ENCODE assay signal across 21 mouse cellular contexts in genomic region chr5:118204675-118205440, GRCm38 (mm10). TPM values are rescaled to one million over a fixed set of nuclear protein-coding genes. Genes with fewer than 3 reads are reported as not detected.
DNase-seq lines count a peak whose midpoint lies in the region; ATAC-seq and TF ChIP-seq lines count a peak whose summit lies in the region.
"Had no signal": no experiment of that assay in that cellular context is flagged by ENCODE, and none has a peak within 500 bp of the region (broad histone marks: within the 10 kb centered on the region; RNA-seq: fewer than 3 reads in every experiment).

No protein-coding gene starts in this region.

- peaks cover 19% of the 10 kb centered on the region; the same call in 1 of the 2 replicates for H3K36me3 ChIP-seq in hindbrain, embryonic 12.5 days
- peaks cover 22% of the 10 kb centered on the region; the same call in 1 of the 2 replicates for H3K36me3 ChIP-seq in hindbrain, postnatal 0 days (ENCODE audit: insufficient read depth, low read length)
- H3K36me3 ChIP-seq in kidney, embryonic 14.5 days (ENCODE audit: control insufficient read depth, insufficient read depth, low read length) = no peaks in the 10 kb centered on the region
- H3K36me3 ChIP-seq: liver, embryonic 15.5 days had no signal

- no peak for ATAC-seq in hindbrain, embryonic 12.5 days (ENCODE audit: low FRiP score)
- ATAC-seq in hindbrain, postnatal 0 days = no peak
- peak; percentile 38; the same call in 1 of the 2 replicates for ATAC-seq in kidney, embryonic 14.5 days (ENCODE audit: low FRiP score, low TSS enrichment)
- ATAC-seq: CD4-positive, CD25-positive, alpha-beta regulatory T cell, adult 4 months; inflammation-experienced regulatory T-cells, adult 6 months; midbrain, embryonic 15.5 days had no signal

- DNase-seq in hindbrain, postnatal 0 days (ENCODE audit: low spot score) = no peak
- peak; percentile 36 for DNase-seq in embryo, embryonic 10.5 days (ENCODE audit: low spot score)
- DNase-seq in mesoderm, embryonic 11.5 days (ENCODE audit: low read depth, low spot score) = peak; percentile 55
- DNase-seq in layer of hippocampus, postnatal 25 days (ENCODE audit: extremely low spot score in 1 of 2, low spot score in 1 of 2) = no peak
- no peak for DNase-seq in heart, postnatal 14 days
- DNase-seq in right cerebral cortex, postnatal 4 days = no peak
- DNase-seq: cerebellum, postnatal 36 days; gastrocnemius, adult 2 months; spleen, adult 18-20 months; thymus, postnatal 25 days had no signal

- no peak overlapping the region for H3K9ac ChIP-seq in hindbrain, embryonic 12.5 days
- no peak overlapping the region for H3K9ac ChIP-seq in hindbrain, postnatal 0 days (replicated peaks; ENCODE audit: low read length)
- H3K9ac ChIP-seq in kidney, embryonic 14.5 days (ENCODE audit: low read depth, low read length) = no peak overlapping the region
- H3K9ac ChIP-seq: forebrain, embryonic 12.5 days; limb, embryonic 13.5 days; liver, embryonic 15.5 days; midbrain, embryonic 15.5 days; neural tube, embryonic 12.5 days had no signal

- no peaks in the 10 kb centered on the region; the same call in 1 of the 2 replicates for H3K27me3 ChIP-seq in hindbrain, embryonic 12.5 days
- no peaks in the 10 kb centered on the region for H3K27me3 ChIP-seq in hindbrain, postnatal 0 days (ENCODE audit: insufficient read depth, low read length)
- no peaks in the 10 kb centered on the region for H3K27me3 ChIP-seq in kidney, embryonic 14.5 days (ENCODE audit: control insufficient read depth, insufficient read depth, low read length)
- H3K27me3 ChIP-seq: forebrain, embryonic 12.5 days; limb, embryonic 13.5 days; liver, embryonic 15.5 days; midbrain, embryonic 15.5 days; neural tube, embryonic 12.5 days had no signal

- intact Hi-C loops in heart, postnatal 14 days (cut with DNase I) = no loop called here

- 0 out of 2 replicates have a peak overlapping the region, but pooled peaks have one; percentile 23 for H3K27ac ChIP-seq in hindbrain, embryonic 12.5 days
- no peak overlapping the region for H3K27ac ChIP-seq in hindbrain, postnatal 0 days
- H3K27ac ChIP-seq in kidney, embryonic 14.5 days (ENCODE audit: low read depth, low read length) = no peak overlapping the region
- H3K27ac ChIP-seq: forebrain, embryonic 12.5 days; gastrocnemius, adult 2 months; layer of hippocampus, adult 2 months; limb, embryonic 13.5 days; liver, embryonic 15.5 days; midbrain, embryonic 15.5 days; neural tube, embryonic 12.5 days had no signal

- WGBS in hindbrain, embryonic 12.5 days = 60% methylated on average over 16 of the region's 16 CpGs
- WGBS in hindbrain, postnatal 0 days = 60% methylated on average over 16 of the region's 16 CpGs
- WGBS in kidney, embryonic 14.5 days = 23% methylated on average over 16 of the region's 16 CpGs

- peaks cover 24% of the 10 kb centered on the region for H3K4me1 ChIP-seq in hindbrain, embryonic 12.5 days
- H3K4me1 ChIP-seq in hindbrain, postnatal 0 days (ENCODE audit: insufficient read depth, low read length) = peaks cover 3% of the 10 kb centered on the region; the same call in 1 of the 2 replicates
- peaks cover 28% of the 10 kb centered on the region for H3K4me1 ChIP-seq in kidney, embryonic 14.5 days (ENCODE audit: control insufficient read depth, insufficient read depth, low read length)
- H3K4me1 ChIP-seq: forebrain, embryonic 12.5 days; limb, embryonic 13.5 days; liver, embryonic 15.5 days; midbrain, embryonic 15.5 days had no signal

- no peak for TF ChIP-seq CTCF in hindbrain, postnatal 0 days (IDR thresholded peaks at IDR 0.05; ENCODE audit: low read depth)

- no peak overlapping the region for H3K4me2 ChIP-seq in hindbrain, embryonic 12.5 days (replicated peaks)
- H3K4me2 ChIP-seq in hindbrain, postnatal 0 days (ENCODE audit: low read depth, low read length) = no peak overlapping the region
- no peak overlapping the region for H3K4me2 ChIP-seq in kidney, embryonic 14.5 days (replicated peaks; ENCODE audit: low read depth, low read length)
- H3K4me2 ChIP-seq: forebrain, embryonic 12.5 days; limb, embryonic 13.5 days; liver, embryonic 15.5 days; midbrain, embryonic 15.5 days; neural tube, embryonic 12.5 days had no signal

- H3K9me3 ChIP-seq in hindbrain, embryonic 12.5 days (replicated peaks) = no peaks in the 10 kb centered on the region
- H3K9me3 ChIP-seq in hindbrain, postnatal 0 days (ENCODE audit: low read length) = no peaks in the 10 kb centered on the region
- no peaks in the 10 kb centered on the region for H3K9me3 ChIP-seq in kidney, embryonic 14.5 days (ENCODE audit: control insufficient read depth, low read length)
- H3K9me3 ChIP-seq: forebrain, embryonic 12.5 days; limb, embryonic 13.5 days; liver, embryonic 15.5 days; midbrain, embryonic 15.5 days; neural tube, embryonic 12.5 days had no signal

- no peak overlapping the region for H3K4me3 ChIP-seq in hindbrain, embryonic 12.5 days
- H3K4me3 ChIP-seq in hindbrain, postnatal 0 days (ENCODE audit: low read length) = no peak overlapping the region
- H3K4me3 ChIP-seq in kidney, embryonic 14.5 days (ENCODE audit: low read length) = no peak overlapping the region
- H3K4me3 ChIP-seq: forebrain, embryonic 12.5 days; gastrocnemius, adult 2 months; layer of hippocampus, adult 2 months; limb, embryonic 13.5 days; liver, embryonic 15.5 days; midbrain, embryonic 15.5 days; neural tube, embryonic 12.5 days had no signal

RNA-seq across cellular contexts. Expression of gene Rnft2, which starts 40.1 kb away (rescaled TPM):
- 9.4 and 11.0 TPM in 2 replicates for polyA plus RNA-seq in hindbrain, embryonic 12.5 days (2016; fragmentation: Nextera tagmentation; extraction: Ambion mirVana)
- 108 and 114 TPM in 2 replicates for total RNA-seq in hindbrain, postnatal 0 days (2014; rRNA removed)
- 11.3 TPM in 2 replicates for polyA plus RNA-seq in hindbrain, postnatal 0 days (2015; fragmentation: Nextera tagmentation; extraction: Ambion mirVana)
- 3.2 and 4.2 TPM in 2 replicates for polyA plus RNA-seq in kidney, embryonic 14.5 days (2014; fragmentation: Nextera tagmentation; extraction: Ambion mirVana)
- 10 to 100 TPM; 69.4 to 69.8 TPM for total RNA-seq in layer of hippocampus, postnatal 25 days (2021)
- total RNA-seq in heart, postnatal 14 days (2021) = 1 to 10 TPM; 1.0 to 1.8 TPM
- polyA plus RNA-seq: CD4-positive, CD25-positive, alpha-beta regulatory T cell, adult 4 months; inflammation-experienced regulatory T-cells, adult 6 months had no signal

RNA-seq across cellular contexts. Expression of gene 2410131K14Rik, which starts 40.2 kb away (rescaled TPM):
- polyA plus RNA-seq in hindbrain, embryonic 12.5 days (2016; fragmentation: Nextera tagmentation; extraction: Ambion mirVana) = 12.9 and 13.4 TPM in 2 replicates
- 30.4 and 31.9 TPM in 2 replicates for total RNA-seq in hindbrain, postnatal 0 days (2014; rRNA removed)
- 16.5 and 18.0 TPM in 2 replicates for polyA plus RNA-seq in hindbrain, postnatal 0 days (2015; fragmentation: Nextera tagmentation; extraction: Ambion mirVana)
- 8.4 and 10.9 TPM in 2 replicates for polyA plus RNA-seq in kidney, embryonic 14.5 days (2014; fragmentation: Nextera tagmentation; extraction: Ambion mirVana)
- total RNA-seq in layer of hippocampus, postnatal 25 days (2021) = 10 to 100 TPM; 12.6 to 15.4 TPM
- total RNA-seq in heart, postnatal 14 days (2021) = 1 to 10 TPM; 9.2 to 9.3 TPM

RNA-seq across cellular contexts. Expression of gene Hrk, which starts 40.4 kb away (rescaled TPM):
- 1.8 TPM in 2 replicates for polyA plus RNA-seq in hindbrain, embryonic 12.5 days (2016; fragmentation: Nextera tagmentation; extraction: Ambion mirVana)
- total RNA-seq in hindbrain, postnatal 0 days (2014; rRNA removed) = 14.0 TPM in 2 replicates
- 4.3 and 4.6 TPM in 2 replicates for polyA plus RNA-seq in hindbrain, postnatal 0 days (2015; fragmentation: Nextera tagmentation; extraction: Ambion mirVana)
- polyA plus RNA-seq in kidney, embryonic 14.5 days (2014; fragmentation: Nextera tagmentation; extraction: Ambion mirVana) = 0.03 and 0.04 TPM in 2 replicates
- total RNA-seq in layer of hippocampus, postnatal 25 days (2021) = 10 to 100 TPM; 32.8 to 36.2 TPM
- total RNA-seq in heart, postnatal 14 days (2021) = 1 to 10 TPM in 1 of 2 experiments, under 1 TPM in 1; 0.76 to 1.2 TPM
- total RNA-seq: MEL had no signal
- polyA plus RNA-seq: CD4-positive, CD25-positive, alpha-beta regulatory T cell, adult 4 months; liver, embryonic 15.5 days had no signal

RNA-seq across cellular contexts. Expression of gene Fbxw8, which starts 49.6 kb away (rescaled TPM):
- 42.0 and 45.0 TPM in 2 replicates for polyA plus RNA-seq in hindbrain, embryonic 12.5 days (2016; fragmentation: Nextera tagmentation; extraction: Ambion mirVana)
- total RNA-seq in hindbrain, postnatal 0 days (2014; rRNA removed) = 57.5 and 58.0 TPM in 2 replicates
- polyA plus RNA-seq in hindbrain, postnatal 0 days (2015; fragmentation: Nextera tagmentation; extraction: Ambion mirVana) = 18.0 and 18.2 TPM in 2 replicates
- 22.8 and 28.6 TPM in 2 replicates for polyA plus RNA-seq in kidney, embryonic 14.5 days (2014; fragmentation: Nextera tagmentation; extraction: Ambion mirVana)
- total RNA-seq in layer of hippocampus, postnatal 25 days (2021) = 10 to 100 TPM; 35.7 to 39.3 TPM
- total RNA-seq in heart, postnatal 14 days (2021) = 10 to 100 TPM; 43.3 to 43.6 TPM

Comparison
In these comparisons a context has a peak if more than half of its experiments do, and no peak if none do; other contexts are left out.
1. DNase-seq: peak in embryo, embryonic 10.5 days (single experiment) and mesoderm, embryonic 11.5 days (single experiment); none in hindbrain, postnatal 0 days (single experiment), layer of hippocampus, postnatal 25 days (0 of 2), heart, postnatal 14 days (0 of 2) and right cerebral cortex, postnatal 4 days (single experiment).
2. RNA of gene Rnft2, which starts 40.1 kb away (total RNA-seq): 108 to 114 TPM in hindbrain, postnatal 0 days and 69.4 to 69.8 TPM in layer of hippocampus, postnatal 25 days; 1.0 to 1.8 TPM in heart, postnatal 14 days; every median in the first group is over 10 times any median in the second.